Mouse (Mus musculus) ovary, postnatal 14 days (tissue): ENCODE data around the gene Ntrk2.
A peak's percentile ranks its signal among the peaks of the same experiment; 100 is the strongest.

Experiments
- DNase-seq: peaks from one replicate; pipeline ENCODE4 v3.0.0; 2022; ENCODE audit warnings: low spot score

Gene Ntrk2

DNA sequence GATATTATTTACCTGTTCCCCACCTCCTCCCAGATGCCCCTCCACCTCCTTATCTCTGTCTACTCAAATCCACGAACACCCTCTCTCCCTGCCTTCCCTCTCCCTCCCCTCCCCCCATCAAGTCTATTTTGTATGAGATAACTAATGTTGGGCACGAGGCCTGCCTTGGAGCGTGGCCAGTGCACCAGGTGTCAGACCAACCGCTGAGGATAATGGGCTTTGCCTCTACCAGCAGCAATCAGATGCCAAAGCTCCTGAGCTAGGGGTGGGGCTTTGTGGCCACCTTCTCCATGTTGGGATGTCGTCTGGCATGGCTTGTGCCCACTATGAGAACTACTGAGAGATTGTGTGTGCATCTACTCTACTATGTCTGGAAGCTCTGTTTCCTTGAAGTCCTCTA, 161.8 kb downstream of the Ntrk2 start:
- DNase-seq, result peak; percentile 21

DNA sequence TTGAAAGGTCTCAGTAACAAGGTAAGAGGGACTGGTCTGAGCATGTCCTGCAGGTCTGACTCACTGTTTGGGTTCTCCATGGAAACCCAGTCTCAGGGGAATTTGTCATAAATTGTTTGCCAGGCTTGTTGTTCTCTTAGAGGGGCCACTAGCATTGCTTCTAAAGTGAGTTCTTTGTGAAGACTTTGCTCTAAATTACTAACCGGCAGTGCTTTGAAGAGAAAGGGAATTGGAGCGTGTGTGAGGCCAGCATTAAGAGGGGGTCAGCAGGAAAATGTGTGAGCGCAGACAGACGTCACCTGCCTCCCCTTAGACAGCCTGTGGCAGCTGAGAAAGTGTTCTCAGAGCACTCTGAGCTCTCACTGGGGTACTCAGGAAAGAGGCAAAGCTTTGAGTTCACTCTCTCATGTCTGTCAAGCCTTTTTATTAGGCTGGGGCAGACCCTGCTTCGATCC, 165.1 kb downstream of the Ntrk2 start:
- no peak for DNase-seq

DNA sequence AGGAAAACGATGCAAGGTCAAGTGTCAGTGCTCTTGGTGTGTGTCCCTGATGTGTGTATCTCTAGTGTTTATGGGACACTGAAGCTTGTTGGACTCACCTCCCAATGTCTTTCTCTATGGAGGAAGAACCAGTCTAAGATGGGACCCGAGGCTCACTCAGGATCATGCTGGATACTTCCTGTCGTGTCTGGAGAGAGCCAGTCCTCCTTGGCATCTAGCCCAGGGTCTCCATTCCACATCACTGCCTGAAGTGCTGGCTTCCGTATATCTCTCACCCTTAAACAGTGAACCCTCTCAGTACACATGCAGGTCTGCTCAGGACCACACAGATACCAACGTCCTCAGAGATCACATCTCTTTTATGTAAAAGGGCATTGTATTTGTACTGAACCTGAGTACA, 166.1 kb downstream of the Ntrk2 start:
- DNase-seq, result no peak

- no peak for DNase-seq
Observed at GRCm38 (mm10) chr13:58996447-58996846, 190.1 kb downstream of the Ntrk2 start.

DNA sequence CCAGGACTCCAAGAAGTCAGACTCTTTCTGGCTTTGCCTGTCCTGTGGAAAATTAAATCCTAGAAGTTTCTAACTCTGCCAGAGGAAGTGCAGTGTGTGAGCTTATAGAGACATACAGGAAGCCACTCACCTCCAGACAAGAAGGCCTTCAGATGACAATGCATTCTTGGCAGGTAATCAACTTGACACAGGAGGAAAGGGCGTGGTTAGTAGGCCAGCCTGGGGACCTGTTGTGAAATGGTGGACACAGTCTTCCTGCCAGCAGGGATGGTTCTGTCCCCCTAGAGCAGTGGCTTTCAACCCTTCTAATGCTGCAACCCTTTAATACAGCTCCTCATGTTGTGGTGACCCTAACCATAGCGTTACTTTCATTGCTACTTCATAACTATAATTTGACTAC, 191.4 kb downstream of the Ntrk2 start:
- DNase-seq, result no peak

- DNase-seq, result no peak
Observed at GRCm38 (mm10) chr13:58999373-59000053, 193.1 kb downstream of the Ntrk2 start.

GRCm38 (mm10) chr13:59002943-59003806, 196.8 kb downstream of the Ntrk2 start:
- DNase-seq, result no peak

GRCm38 (mm10) chr13:59003807-59004173, 197.4 kb downstream of the Ntrk2 start:
- no peak for DNase-seq

DNA sequence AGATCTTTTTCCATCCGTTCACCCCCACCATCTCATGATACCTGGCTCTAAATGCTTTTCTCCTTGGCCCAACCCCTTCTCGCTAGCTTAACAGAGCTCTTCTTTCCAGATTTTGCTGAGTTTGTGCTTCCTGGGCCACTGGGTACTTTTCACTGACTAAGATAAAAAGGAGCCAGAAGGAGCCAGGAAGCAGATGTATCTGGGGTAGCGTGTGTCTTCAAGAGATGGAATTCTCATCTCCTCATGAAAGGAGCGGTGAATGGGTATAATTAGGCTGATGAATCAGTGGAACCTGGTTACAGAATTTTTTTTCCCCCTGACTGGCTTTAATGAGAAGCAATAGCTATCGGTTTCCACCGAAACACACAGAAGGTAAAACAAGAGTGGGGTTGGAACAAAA, 198.2 kb downstream of the Ntrk2 start:
- no peak for DNase-seq

- DNase-seq, result no peak
Observed at GRCm38 (mm10) chr13:59009855-59010254, 203.5 kb downstream of the Ntrk2 start.

GRCm38 (mm10) chr13:59010893-59011529, 204.6 kb downstream of the Ntrk2 start:
- no peak for DNase-seq

- peak; percentile 56 for DNase-seq
Observed at GRCm38 (mm10) chr13:59011530-59011903, 205.1 kb downstream of the Ntrk2 start.

- DNase-seq, result no peak
Observed at GRCm38 (mm10) chr13:59015360-59015759, 209.0 kb downstream of the Ntrk2 start.

DNA sequence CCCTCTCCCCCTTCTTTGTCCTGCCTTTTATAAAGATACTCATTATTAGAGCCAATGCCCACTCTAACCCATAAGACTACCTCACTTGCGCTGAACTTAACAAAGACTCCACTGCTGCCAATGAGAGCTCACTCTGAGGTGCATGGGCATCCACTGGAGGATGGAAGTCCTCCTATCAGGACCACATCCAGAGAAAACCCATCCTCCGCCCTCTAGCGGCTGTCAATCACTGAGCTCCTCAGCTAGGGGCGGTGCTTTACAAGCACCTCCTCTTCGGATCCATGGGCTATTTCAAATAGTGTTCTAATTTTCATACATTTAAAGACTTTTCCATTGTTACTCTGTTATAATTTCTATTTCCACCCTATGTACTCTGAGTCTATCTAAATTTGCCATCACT, 210.8 kb downstream of the Ntrk2 start:
- DNase-seq, result no peak

GRCm38 (mm10) chr13:59022251-59023042, 216.1 kb downstream of the Ntrk2 start:
- no peak for DNase-seq

DNA sequence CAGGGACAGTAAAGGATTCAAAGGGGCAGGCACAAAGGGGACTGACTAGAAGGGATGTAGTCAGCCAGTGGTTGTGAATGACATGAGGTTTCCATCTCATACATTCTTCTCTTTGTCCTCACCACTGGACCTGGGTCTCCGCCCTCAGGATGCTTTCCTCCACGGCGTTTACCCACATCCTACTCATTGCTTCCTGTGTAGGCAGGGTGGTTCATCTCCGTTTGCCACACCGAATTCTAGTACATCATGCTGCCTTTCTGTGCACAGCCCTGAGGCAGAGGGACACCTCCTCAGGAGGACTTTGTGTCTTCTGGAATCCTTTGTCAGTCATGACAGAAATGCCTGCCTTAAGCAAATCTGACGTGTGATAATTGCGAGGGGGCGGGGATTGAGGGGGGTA, 219.3 kb downstream of the Ntrk2 start:
- no peak for DNase-seq

DNA sequence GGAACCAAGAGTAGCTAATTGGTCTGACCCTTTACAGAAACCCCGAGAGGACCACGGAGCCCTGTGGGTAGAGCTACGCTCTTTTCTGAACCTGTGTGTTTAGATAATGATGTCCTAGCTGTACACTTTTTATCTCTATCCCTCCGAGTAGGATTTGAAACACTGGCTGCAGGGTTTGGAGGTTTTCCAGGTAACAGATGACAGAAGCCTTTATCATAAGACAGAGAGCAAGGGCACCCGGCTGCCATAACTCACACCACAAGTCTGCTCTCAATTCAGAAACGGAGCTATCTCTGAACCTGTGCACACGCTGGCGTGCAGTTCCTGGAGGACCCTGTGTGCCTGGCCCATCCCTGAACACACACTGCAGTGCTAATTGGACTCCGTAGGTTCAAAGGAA, 221.1 kb downstream of the Ntrk2 start:
- no peak for DNase-seq

- DNase-seq, result no peak
Observed at GRCm38 (mm10) chr13:59028546-59028945, 222.2 kb downstream of the Ntrk2 start.

DNA sequence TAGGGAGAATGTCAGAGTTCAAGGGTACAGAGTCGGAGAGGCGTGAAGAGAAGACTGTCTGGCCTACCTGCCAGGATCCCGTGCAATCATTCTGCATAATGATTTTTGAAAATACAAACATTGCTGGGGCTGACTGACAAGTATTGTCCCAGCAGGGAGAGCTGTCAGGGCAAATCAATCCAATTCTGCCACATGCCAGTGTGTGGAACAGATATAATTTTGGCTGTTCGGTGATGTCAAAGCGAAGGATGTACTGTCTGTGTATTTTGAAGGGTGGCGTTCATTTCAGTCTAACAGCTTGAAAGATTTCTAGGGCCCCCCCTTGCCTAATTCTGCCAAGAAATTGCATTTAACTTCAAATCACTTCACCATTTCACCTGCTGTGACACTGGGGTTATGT, 224.2 kb downstream of the Ntrk2 start:
- DNase-seq, result no peak

DNA sequence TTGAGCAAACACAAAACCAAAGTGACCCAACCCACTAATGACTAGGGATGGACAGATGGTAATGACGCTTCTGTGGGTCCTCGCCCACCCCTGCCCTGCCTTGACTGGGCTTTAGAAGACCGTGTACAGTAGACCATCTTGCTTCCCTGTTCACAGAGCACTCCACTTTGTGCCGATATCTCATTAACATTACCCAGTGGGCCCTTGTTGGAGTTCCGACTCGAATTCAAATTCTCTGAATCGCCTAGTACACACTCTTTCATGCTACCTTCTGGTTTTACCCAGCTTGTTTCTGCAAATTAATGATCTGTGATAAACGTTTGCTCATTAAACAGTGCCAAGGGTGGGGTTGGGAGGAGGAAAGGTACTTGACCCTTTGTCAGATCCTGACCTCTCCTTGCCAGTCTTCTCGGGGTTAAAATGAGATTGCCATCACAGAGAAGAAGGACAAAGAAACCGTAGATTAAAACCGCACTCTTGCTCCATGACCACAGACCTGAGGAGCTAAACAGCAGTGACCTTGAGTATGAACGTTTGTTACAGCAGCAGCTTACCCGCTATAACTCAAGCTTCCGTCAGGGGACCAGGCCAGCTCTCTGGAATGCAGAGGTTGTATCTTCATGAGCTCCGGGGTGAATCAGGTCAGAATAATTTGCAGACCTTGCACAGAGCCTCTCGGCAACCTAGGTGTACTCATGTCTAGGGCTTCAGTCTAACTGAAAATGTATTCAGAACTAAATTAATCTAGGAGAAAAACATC, 234.0 kb downstream of the Ntrk2 start:
- DNase-seq, result no peak

DNA sequence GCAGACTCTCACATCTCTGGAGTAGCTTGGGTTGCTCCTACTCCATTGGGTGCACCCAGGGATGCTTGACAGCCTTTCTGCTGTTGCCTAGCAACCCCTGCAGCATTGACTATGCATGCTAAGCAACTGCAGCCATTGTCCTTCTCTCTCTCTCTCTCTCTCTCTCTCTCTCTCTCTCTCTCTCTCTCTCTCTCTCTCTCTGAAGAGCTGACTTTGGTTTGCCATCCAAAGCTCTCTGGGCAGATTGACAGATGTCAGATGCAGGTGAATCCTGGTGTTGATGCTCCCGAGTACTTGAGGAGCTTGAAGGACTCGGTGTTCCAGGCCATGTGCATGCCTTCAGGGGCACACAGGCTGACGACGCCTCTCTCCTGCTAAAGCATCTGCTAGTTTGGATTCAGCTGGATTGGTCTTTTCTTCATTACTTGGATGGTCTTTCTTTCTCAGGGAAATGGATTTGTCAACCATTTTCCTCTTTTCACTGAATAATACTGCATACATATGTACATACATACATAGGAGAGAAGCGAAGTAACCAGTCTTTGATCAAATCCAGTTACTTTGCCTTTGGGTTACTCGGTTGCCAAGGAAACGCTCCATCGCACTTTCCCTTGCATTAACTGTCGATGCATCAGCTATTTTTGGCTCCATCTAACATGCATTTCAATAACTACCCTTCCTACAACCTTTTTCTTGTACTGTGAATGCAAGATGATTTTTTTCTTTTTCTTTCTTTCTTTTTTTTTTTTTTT, 234.8 kb downstream of the Ntrk2 start:
- no peak for DNase-seq
